ENCODE assay signal across 11 mouse cellular contexts in the genomic region with DNA sequence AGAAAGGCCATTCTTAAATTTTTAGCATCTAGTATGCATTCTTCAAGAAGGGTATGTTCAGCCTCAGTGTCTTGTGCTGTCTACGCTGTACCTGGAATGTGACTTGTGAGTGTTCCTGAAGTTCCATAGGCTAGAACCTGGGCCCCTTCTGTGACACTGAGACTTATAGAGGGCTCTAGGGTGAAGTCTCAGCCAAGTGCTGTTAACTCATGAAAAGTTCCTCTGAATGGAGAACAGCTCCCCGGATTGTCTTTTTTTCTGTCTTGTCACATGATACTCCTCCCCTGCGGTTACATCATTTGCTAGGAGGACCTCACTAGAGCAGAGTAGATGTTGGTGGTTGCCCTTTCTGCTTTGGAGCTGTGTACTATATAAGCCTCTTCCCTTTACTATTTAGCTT. TPM values are rescaled to one million over a fixed set of nuclear protein-coding genes. Genes with fewer than 3 reads are reported as not detected.
DNase-seq lines count a peak whose midpoint lies in the region; ATAC-seq lines count a peak whose summit lies in the region.
"Had no signal": no experiment of that assay in that cellular context is flagged by ENCODE, and none has a peak within 500 bp of the region (broad histone marks: within the 10 kb centered on the region; RNA-seq: fewer than 3 reads in every experiment).

No protein-coding gene starts in this region.

- H3K4me1 ChIP-seq in kidney, embryonic 14.5 days (ENCODE audit: control insufficient read depth, insufficient read depth, low read length), result peaks cover 36% of the 10 kb centered on the region
- peaks cover 28% of the 10 kb centered on the region for H3K4me1 ChIP-seq in brown adipose tissue, adult 24 weeks (ENCODE audit: control insufficient read depth, insufficient read depth, insufficient read length, low read length)
- peaks cover 55% of the 10 kb centered on the region for H3K4me1 ChIP-seq in limb, embryonic 13.5 days

- H3K4me3 ChIP-seq in kidney, embryonic 14.5 days (ENCODE audit: low read length), result no peak overlapping the region
- H3K4me3 ChIP-seq in brown adipose tissue, adult 24 weeks (ENCODE audit: insufficient read depth, low read depth, low read length), result no peak overlapping the region
- H3K4me3 ChIP-seq in limb, embryonic 13.5 days, result no peak overlapping the region
- H3K4me3 ChIP-seq: embryonic facial prominence, embryonic 15.5 days; megakaryocyte, embryonic 14.5 days had no signal

- H3K27me3 ChIP-seq in kidney, embryonic 14.5 days (ENCODE audit: control insufficient read depth, insufficient read depth, low read length), result no peaks in the 10 kb centered on the region
- H3K27me3 ChIP-seq in limb, embryonic 13.5 days, result no peaks in the 10 kb centered on the region
- H3K27me3 ChIP-seq: embryonic facial prominence, embryonic 15.5 days had no signal

- 0 out of 2 replicates have a peak overlapping the region, but pooled peaks have one; percentile 20 for H3K27ac ChIP-seq in kidney, embryonic 14.5 days (ENCODE audit: low read depth, low read length)
- H3K27ac ChIP-seq in brown adipose tissue, adult 24 weeks (replicated peaks; ENCODE audit: low read depth, low read length), result peak overlapping the region; percentile 81
- H3K27ac ChIP-seq in limb, embryonic 13.5 days, result 0 out of 2 replicates have a peak overlapping the region, but pooled peaks have one; percentile 15

- no peaks in the 10 kb centered on the region for H3K9me3 ChIP-seq in kidney, embryonic 14.5 days (ENCODE audit: control insufficient read depth, low read length)
- H3K9me3 ChIP-seq in limb, embryonic 13.5 days, result no peaks in the 10 kb centered on the region
- H3K9me3 ChIP-seq: embryonic facial prominence, embryonic 15.5 days; megakaryocyte, embryonic 14.5 days had no signal

- no peak for DNase-seq in kidney, postnatal 14 days
- DNase-seq in CD4-positive helper T cell, adult 2 months (ENCODE audit: low read depth, low spot score), result peak; percentile 43
- no peak for DNase-seq in yolk sac, embryonic 10.5 days (ENCODE audit: low spot score)
- no peak for DNase-seq in layer of hippocampus, postnatal 25 days (ENCODE audit: extremely low spot score in 1 of 2, low spot score in 1 of 2)
- DNase-seq in cerebellum, postnatal 36 days, result no peak
- DNase-seq: kidney, adult 8-10 months had no signal

- H3K36me3 ChIP-seq in kidney, embryonic 14.5 days (ENCODE audit: control insufficient read depth, insufficient read depth, low read length), result no peaks in the 10 kb centered on the region
- H3K36me3 ChIP-seq in limb, embryonic 13.5 days, result no peaks in the 10 kb centered on the region
- H3K36me3 ChIP-seq: embryonic facial prominence, embryonic 15.5 days had no signal

- peak overlapping the region; percentile 4; the same call in 1 of the 2 replicates for H3K4me2 ChIP-seq in kidney, embryonic 14.5 days (replicated peaks; ENCODE audit: low read depth, low read length)
- H3K4me2 ChIP-seq in limb, embryonic 13.5 days (replicated peaks), result peak overlapping the region; percentile 25; the same call in 1 of the 2 replicates
- H3K4me2 ChIP-seq: embryonic facial prominence, embryonic 15.5 days had no signal

- ATAC-seq in kidney, embryonic 14.5 days (ENCODE audit: low FRiP score, low TSS enrichment), result no peak
- no peak for ATAC-seq in limb, embryonic 13.5 days (ENCODE audit: low FRiP score, low read depth)

- WGBS in kidney, embryonic 14.5 days, result 18% methylated on average over 3 of the region's 3 CpGs
- WGBS in limb, embryonic 13.5 days, result 12% methylated on average over 3 of the region's 3 CpGs

- H3K9ac ChIP-seq in kidney, embryonic 14.5 days (ENCODE audit: low read depth, low read length), result no peak overlapping the region
- H3K9ac ChIP-seq in limb, embryonic 13.5 days, result no peak overlapping the region
- H3K9ac ChIP-seq: embryonic facial prominence, embryonic 15.5 days had no signal

RNA-seq across cellular contexts. Expression of gene Ets1, which starts 40.5 kb away (rescaled TPM):
- 26.2 and 58.0 TPM in 2 replicates for polyA plus RNA-seq in kidney, embryonic 14.5 days (2014; fragmentation: Nextera tagmentation; extraction: Ambion mirVana)
- 13.4 and 18.7 TPM in 2 replicates for polyA plus RNA-seq in brown adipose tissue, adult 24 weeks (2012; ENCODE audit: insufficient read depth, insufficient read length, missing spikeins)
- 41.3 and 41.8 TPM in 2 replicates for polyA plus RNA-seq in limb, embryonic 13.5 days (2015; fragmentation: Nextera tagmentation; extraction: Ambion mirVana)
- 10 to 100 TPM; 10.4 to 12.1 TPM for total RNA-seq in layer of hippocampus, postnatal 25 days (2021)

Comparison
In these comparisons a context has a peak if more than half of its experiments do, and no peak if none do; other contexts are left out.
1. H3K27ac ChIP-seq: peak in every context shown above with its lines; median percentile 81 in brown adipose tissue, adult 24 weeks; 20 in kidney, embryonic 14.5 days; 15 in limb, embryonic 13.5 days.